Mouse (Mus musculus) liver, adult (tissue): ENCODE results near the gene Tbc1d16.
A peak's percentile ranks its signal among the peaks of the same experiment; 100 is the strongest.

Experiments used
- GATA4 ChIP-seq: IDR thresholded peaks from 2 replicates; pipeline ENCODE4 v1.6.1; 2014; ENCODE audit warnings: mild to moderate bottlenecking, low read length; ENCODE audit not compliant: insufficient replicate concordance

The Tbc1d16 gene

DNA sequence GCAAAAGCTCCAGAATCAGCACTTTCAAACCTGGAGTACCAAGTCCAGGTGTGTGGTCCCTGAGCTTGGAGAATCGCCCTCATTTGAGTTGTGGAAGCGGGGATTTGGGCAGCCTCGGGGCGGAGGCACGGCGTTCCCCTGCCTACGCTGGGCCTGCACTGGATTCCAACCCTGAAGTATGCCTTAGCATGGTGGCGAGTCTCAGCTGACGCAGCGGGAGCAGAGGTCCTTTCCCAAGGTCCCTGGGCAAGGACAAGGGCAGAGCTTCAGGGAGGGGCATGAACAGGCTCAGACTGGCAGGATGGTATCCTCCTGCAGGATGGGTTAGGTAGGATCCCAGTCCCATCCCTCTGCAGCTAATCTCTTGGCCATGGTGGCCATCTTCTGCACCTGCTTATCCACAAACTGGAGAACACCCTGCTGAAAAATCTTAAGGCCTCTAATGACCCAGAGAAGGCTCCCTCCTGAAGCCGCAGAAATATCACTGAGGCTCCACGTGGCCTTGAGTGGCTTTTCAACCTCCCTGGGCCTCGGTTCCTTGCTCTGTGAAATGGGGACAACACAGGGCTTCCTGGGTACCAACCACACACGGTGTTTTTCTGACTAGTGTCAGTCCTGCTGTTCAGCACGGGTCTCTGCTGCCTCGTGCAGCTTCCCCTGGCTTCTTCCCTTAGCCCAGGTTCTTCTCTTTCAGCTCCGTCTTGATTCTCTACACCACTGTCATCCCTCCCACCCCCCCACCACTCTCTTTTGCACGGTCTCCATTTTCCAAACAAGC lies 98.8 kb downstream of the Tbc1d16 start:
- no peak for TF ChIP-seq GATA4

GRCm38 (mm10) chr11:119128668-119129280 lies 99.5 kb downstream of the Tbc1d16 start:
- no peak for TF ChIP-seq GATA4

DNA sequence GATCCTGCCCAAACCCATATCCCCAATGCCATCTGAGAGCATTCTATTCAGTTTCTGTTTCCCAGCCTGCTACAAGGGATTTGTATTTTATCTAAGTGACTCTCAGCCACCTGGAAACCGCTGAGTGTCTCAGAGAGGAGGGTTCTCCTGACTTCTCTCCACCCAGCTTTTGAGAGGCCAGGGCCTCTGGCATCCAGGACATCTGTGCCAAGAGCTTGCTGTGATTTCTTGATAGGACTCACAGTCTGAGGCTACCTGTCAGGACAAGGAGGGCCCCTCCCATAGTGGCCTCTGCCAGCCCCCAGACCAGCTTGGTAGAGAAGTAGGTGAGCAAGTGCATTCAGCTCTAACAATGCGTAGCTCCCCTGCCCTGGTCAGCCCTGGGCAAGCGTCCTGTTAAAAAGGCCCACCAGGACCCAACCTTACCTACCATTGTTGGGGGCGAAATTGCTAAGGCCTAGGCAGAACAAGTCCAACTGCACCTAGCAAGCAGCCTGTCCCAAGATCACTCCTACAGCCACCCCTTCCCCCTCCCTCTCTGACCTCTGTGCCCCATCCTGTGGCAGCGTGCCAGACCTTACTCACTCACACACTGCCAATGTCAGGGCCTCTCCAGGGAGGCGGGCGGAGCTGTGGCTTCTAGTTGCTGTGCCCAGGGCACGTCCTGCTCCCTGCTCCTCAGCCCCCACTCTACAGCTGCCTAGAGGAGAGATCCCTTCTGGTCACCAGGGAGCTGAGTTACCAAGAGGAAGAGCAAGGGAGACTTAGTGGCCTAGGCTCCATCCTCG lies 100.4 kb downstream of the Tbc1d16 start:
- TF ChIP-seq GATA4 = no peak

DNA sequence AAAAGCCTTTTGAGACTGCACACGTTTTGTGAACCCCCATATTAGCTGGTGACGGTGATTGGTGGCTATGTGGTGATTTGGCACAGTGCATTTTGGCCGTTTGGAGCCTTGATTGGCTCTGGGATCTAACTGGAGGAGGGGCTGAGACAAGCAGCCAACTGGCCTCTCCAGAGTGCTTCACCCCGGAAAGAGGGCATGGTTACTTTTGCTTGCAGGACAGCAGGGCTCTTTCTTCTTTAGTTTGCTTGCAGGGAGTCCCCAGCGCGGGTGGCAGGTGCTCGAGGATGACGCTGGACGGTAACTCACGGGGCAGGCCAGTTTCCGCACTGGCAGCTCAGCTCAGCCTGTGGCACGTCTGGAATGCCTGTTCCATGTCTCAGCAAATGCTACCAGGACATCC lies 101.2 kb downstream of the Tbc1d16 start:
- no peak for TF ChIP-seq GATA4

DNA sequence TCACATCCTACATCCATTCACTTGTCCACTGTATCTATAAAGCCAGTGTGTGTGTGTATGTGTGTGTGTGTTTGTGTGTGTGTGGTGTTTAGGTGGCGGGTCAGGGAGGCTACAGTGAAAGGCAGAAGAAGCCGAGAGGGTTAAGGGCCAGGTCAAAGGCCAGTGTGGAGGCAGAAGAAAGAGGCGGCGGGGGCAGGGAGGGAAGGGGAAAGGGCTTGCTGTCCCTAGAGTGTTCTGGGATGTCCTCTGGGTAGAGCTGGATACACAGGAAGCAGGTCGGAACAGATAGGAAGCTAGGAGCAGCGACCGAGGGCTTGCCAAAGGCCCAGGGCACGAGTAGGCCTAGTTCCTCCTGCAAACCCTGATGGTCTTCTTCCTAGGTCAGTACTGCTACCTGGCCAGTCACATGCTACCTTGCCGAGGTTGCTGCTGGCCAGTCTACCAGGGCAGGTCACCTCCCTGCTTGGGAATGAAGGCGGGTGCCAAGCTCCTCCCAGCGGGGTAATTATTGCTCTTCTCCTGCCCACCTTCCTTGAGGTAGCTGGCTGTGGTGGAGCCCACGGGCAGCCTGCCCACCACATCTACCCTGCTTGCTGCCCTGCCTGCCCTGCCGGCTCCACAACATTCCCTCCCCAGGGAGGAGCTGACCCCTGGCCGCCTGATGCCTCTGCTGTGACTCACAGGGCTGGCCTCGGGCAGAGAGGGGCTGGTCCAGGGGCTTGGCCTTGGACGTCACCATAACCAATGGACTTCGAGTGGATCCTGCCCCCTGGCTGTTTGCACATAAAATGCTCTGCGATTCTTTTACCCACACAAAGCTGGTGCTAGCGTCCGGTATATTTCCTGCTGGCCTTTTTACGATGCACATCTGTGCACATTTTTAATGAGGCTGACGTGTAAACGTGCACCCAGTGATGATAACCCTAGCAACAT lies 102.1 kb downstream of the Tbc1d16 start:
- TF ChIP-seq GATA4 = peak; percentile 20; the same call in 1 of the 2 replicates

DNA sequence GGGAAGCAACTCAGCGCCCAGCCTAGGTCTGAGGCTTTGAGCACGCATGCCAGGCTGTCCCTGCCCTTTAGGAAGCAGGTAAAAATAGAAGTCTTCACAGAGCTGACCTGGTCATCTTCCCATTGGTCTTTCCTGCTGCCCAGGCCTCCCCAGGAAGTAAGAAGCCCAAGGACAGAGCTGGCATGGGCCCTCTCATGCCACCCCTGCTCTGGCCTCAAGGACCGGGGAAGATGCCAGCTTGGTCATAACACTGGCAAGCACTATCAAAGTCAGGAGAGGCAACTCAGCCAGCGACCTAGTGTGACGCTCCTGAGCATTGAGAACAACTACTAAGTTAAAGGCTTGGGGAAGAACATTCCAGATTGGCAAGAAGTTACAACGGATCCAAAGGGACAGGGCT lies 103.8 kb downstream of the Tbc1d16 start:
- no peak for TF ChIP-seq GATA4

GRCm38 (mm10) chr11:119123522-119124319 lies 104.6 kb downstream of the Tbc1d16 start:
- no peak for TF ChIP-seq GATA4

DNA sequence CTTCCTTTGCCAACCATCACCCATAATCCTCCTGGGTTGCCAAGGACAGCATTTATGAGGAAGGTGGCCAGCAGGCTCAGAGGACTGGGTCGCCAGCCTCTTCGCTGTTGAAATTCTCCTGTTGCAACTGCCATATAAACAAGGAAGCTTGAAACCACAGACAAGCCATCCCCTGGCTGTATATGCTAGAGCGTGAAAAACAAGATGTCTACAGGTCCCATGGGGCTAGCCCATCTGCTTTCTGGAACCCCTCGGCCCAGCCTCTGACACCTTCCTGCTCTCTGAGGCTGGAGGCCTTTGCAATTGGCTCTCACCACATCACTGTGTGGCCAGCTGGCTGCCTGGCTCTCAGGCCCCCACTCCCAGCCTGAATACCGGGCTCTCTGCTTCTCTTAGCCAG lies 105.9 kb downstream of the Tbc1d16 start:
- TF ChIP-seq GATA4 = no peak

DNA sequence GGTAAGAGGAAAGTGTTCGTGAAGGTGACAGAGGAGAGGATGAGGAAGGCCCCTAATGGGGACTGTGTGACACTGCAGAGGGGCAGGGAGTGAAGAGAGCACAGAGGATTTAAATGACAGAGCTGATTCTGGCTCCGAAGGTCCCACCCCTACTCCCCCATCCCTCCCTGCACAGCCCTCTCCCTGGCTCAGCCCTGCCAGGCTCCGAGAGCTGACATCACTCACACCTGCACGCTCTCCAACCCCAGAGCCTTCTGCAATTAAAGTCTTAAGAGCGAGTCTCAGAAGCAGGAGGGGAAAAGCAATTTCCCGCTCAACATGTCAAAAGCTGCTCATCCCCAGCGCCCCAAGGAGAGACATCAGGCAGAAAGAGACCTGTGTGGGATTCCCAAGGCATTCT lies 109.4 kb downstream of the Tbc1d16 start:
- TF ChIP-seq GATA4 = no peak

GRCm38 (mm10) chr11:119117945-119118344 lies 110.4 kb downstream of the Tbc1d16 start:
- no peak for TF ChIP-seq GATA4

- TF ChIP-seq GATA4 = no peak
These were observed 111.3 kb downstream of the Tbc1d16 start for GRCm38 (mm10) chr11:119116992-119117391.

DNA sequence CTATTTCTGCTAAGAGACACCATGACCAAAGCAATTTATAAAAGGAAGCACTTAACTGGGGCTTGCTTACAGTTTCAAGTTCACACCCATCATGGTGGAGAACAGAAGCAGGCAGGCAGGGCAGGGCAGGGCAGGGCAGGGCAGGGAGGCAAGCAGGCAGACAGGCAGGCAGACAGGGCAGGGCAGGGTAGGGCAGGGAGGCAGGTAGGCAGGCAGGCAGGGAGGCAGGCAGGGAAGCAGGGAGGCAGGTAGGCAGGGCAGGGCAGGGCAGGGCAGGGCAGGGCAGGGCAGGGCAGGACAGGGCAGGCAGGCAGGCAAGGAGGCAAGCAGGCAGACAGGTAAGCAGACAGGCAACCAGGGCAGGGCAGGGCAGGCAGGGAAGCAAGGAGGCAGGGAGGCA lies 115.6 kb downstream of the Tbc1d16 start:
- no peak for TF ChIP-seq GATA4

DNA sequence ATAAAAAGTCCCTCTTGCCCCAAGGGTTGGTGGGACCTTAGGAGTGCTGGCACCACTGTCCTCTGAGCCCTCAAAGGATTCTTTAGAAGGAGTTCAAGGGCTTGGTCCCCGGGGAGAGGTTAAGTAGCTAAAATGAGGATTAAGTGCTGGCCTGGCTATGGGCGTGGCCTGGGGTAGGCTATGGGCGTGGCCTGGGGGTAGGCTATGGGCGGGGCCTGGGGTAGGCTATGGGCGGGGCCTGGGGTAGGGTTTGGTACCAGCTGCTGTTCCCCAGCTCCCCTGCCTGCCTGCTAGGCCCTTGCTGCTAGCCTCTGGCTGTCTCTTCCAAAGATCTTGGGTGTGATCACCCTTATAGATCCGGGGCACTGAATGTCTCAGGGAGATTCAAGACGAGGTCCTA lies 117.0 kb downstream of the Tbc1d16 start:
- no peak for TF ChIP-seq GATA4
